Mouse (Mus musculus) kidney, adult 2 months (tissue): ENCODE measurements at regions not wholly inside any gene's neighbourhood (a gene's known extent, or its start where the extent isn't known, plus 50 kb on each side); places are given as distances from the start of the nearest gene placed in this dataset.

Experiments
- CTCF ChIP-seq: fragments of 200-500 bp; conservative IDR thresholded peaks from 2 replicates; pipeline ENCODE4 v1.5.1; 2011; ENCODE audit warnings: low read depth, mild to moderate bottlenecking, control low read depth, low read length, moderate library complexity, mixed read lengths; ENCODE audit not compliant: insufficient read depth, insufficient read length
- POLR2A ChIP-seq: fragments of 200-500 bp; IDR thresholded peaks from one replicate; pipeline ENCODE4 v1.6.1; 2011; ENCODE audit warnings: low read depth, low read length, control low read depth

GRCm38 (mm10) chr16:65405824-65406556 lies 114.3 kb upstream of the Pou1f1 start:
- TF ChIP-seq CTCF (no peak), POLR2A (no peak)
